8 mouse cellular contexts compared by ENCODE assay signal in genomic region chr11:88404816-88405613, GRCm38 (mm10).
DNase-seq lines count a peak whose midpoint lies in the region; ATAC-seq and TF ChIP-seq lines count a peak whose summit lies in the region.

No protein-coding gene starts in this region.

- peaks cover 68% of the 10 kb centered on the region for H3K36me3 ChIP-seq in embryonic facial prominence, embryonic 10.5 days (replicated peaks)
- H3K36me3 ChIP-seq in heart, adult 2 months (ENCODE audit: control insufficient read depth, insufficient read depth, low read length), result no peaks in the 10 kb centered on the region

- intact Hi-C loops in heart, adult 2 months (cut with DNase I), result no loop called here
- intact Hi-C loops in left cerebral cortex, postnatal 14 days (cut with DNase I), result no loop called here

- DNase-seq in NIH3T3 (ENCODE audit: low read depth), result peak; percentile 37
- no peak for DNase-seq in embryonic facial prominence, embryonic 10.5 days (ENCODE audit: low spot score)
- peak; percentile 68 to 83 for DNase-seq in heart, adult 2 months
- DNase-seq in kidney, adult 11 months, result peak; percentile 49
- peak; percentile 70 to 81 for DNase-seq in left cerebral cortex, postnatal 14 days (ENCODE audit: low spot score in 2 of 2)
- peak; percentile 14 for DNase-seq in ovary, postnatal 10 days (ENCODE audit: low spot score)
- DNase-seq in yolk sac, embryonic 10.5 days (ENCODE audit: low spot score), result no peak

- ATAC-seq in activated CD4-positive, CD25-positive, alpha-beta regulatory T cell, adult 4 months, result no peak

- peaks cover 10% of the 10 kb centered on the region; the same call in 1 of the 2 replicates for H3K27me3 ChIP-seq in embryonic facial prominence, embryonic 10.5 days (replicated peaks; ENCODE audit: low read depth, poor library complexity, severe bottlenecking)
- no peaks in the 10 kb centered on the region for H3K27me3 ChIP-seq in heart, adult 2 months (ENCODE audit: control insufficient read depth, insufficient read depth, low read length)

- H3K4me1 ChIP-seq in embryonic facial prominence, embryonic 10.5 days, result peaks cover 58% of the 10 kb centered on the region
- peaks cover 21% of the 10 kb centered on the region for H3K4me1 ChIP-seq in heart, adult 2 months (ENCODE audit: control insufficient read depth, insufficient read depth, low read length)

- no peak overlapping the region for H3K4me3 ChIP-seq in embryonic facial prominence, embryonic 10.5 days
- H3K4me3 ChIP-seq in heart, adult 2 months, result no peak overlapping the region

- peak overlapping the region; percentile 63 for H3K27ac ChIP-seq in embryonic facial prominence, embryonic 10.5 days (replicated peaks)
- peak overlapping the region; percentile 91 for H3K27ac ChIP-seq in heart, adult 2 months

- H3K9ac ChIP-seq in heart, adult 2 months (ENCODE audit: low read depth, low read length), result peak overlapping the region; percentile 50

- WGBS in embryonic facial prominence, embryonic 10.5 days, result 51% methylated on average over 17 of the region's 17 CpGs
- WGBS in heart, adult 2 months, result 24% methylated on average over 17 of the region's 17 CpGs

- TF ChIP-seq CTCF in heart, adult 2 months (IDR thresholded peaks at IDR 0.05), result 0 out of 2 replicates have a peak, but pooled peaks have one; percentile 8

- no peaks in the 10 kb centered on the region for H3K9me3 ChIP-seq in embryonic facial prominence, embryonic 10.5 days

- 0 out of 2 replicates have a peak, but pooled peaks have one; percentile 15 for TF ChIP-seq EP300 in heart, adult 2 months (IDR thresholded peaks at IDR 0.05; ENCODE audit: insufficient read depth, low read depth, low read length)

- TF ChIP-seq POLR2A in heart, adult 2 months (IDR thresholded peaks at IDR 0.05; ENCODE audit: insufficient read depth, low read depth, low read length), result no peak; the same call in none of the 2 replicates

- H3K79me2 ChIP-seq in heart, adult 2 months (replicated peaks; ENCODE audit: control insufficient read depth, insufficient read depth, low read length), result no peaks in the 10 kb centered on the region

Comparison
In these comparisons a context has a peak if more than half of its experiments do, and no peak if none do; other contexts are left out.
1. DNase-seq: peak in NIH3T3 (single experiment), heart, adult 2 months (2 of 2), kidney, adult 11 months (single experiment), left cerebral cortex, postnatal 14 days (2 of 2) and ovary, postnatal 10 days (single experiment); none in embryonic facial prominence, embryonic 10.5 days (single experiment) and yolk sac, embryonic 10.5 days (single experiment).